Mouse (Mus musculus) kidney, adult 11 months (tissue): ENCODE results near the gene Osbpl6.

Experiments
- DNase-seq: peaks from one replicate; pipeline ENCODE4 v3.0.0; 2022

Gene Osbpl6

DNA sequence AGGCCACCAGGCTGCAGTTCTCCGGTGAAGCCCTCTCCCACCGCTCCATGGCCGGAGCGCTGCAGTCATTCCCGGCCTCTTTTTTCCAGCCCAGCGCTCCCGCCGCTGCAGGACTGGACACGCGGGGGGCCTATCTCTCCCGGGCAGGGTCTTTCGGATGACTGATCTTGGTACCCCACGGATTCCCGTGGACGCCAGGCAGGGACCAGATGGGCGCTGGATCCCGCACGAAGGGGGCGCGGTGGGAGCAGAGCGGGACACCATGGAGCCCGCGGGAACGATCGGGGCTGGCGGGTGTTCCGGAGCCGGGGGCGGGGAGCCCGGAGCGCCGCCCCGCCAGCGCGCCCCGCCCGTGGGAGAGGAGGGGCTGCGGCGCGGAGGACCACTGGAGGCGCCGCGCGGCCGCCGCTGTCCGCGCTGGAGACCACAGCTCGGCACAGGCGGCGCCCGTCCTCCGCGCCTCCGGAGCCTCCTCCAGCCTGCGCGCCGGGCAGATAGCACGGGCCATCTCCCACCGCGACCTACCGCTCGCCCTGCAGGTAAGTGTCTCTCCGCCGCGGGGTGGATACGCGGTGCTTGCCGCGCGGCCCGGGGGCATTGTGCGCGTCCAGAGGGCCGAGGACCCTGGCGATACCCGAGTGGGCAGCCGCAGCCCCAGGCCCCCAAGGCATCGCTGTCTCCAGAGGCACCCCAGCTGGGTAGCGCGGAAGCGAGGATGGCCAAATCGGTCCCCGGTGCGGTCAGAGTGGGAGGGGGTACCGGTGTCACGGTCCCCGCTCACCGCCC lies at the start of gene Osbpl6:
Gene Osbpl6 (plus strand): TSS at position 358 of the 786 bp plus-strand sequence.
- peak; percentile 74 for DNase-seq

DNA sequence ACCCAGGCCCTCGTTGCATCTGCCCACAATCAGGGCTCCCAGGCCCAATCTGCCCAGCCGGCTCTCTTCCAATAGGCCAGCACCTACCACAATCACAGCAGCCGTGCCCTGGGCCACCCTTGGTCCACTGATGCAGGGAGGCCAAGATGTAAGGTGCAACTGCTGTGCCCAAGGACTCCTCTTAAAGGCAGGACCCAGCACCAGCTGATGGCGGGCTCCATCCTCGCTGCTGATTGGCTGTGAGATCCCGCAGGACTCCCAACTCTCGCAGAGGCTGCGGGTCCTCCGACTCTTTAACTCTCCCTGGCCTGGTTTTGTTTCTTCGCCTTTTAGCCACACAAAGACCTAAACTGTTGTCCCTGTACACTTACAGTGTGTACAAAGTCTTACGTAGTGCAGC lies 46.1 kb upstream of the Osbpl6 start, which contains the start of gene Cyct:
Gene Cyct (minus strand): TSS at position 225 of the 400 bp plus-strand sequence.
- no peak for DNase-seq

DNA sequence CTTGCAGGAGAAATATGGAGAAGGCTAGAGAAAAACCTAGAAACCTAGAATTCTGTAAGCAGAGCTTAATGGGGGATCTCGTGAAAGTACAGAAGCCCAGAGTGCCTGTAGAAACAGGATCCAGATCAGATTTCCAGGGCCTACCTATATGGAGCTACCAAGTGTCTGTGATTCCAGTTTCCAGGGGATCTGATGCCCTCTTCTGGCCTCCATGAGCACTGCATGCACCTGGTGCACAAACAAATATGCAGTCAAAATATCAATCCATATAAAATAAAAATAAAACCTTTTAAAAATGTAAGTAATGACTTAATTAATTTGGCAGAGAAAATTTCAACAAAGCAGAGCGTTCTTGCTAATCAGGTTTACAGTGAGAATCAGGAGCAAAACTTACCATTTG lies 44.2 kb upstream of the Osbpl6 start:
- DNase-seq, result no peak

DNA sequence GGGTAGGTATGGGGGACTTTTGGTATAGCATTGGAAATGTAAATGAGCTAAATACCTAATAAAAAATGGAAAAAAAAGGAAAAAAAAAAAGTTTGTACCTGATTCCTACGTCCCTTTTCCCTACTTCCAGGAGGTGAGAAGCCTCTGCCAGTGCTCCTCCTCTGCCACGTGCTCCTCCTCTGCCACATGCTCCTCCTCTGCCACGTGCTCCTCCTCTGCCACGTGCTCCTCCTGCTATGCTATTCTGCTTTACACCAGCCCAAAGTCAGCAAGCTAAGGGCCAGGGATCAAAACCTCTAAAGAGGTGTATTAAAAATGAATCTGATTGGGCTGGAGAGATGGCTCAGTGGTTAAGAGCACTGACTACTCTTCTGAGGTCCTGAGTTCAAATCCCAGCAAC lies 40.5 kb upstream of the Osbpl6 start:
- no peak for DNase-seq

DNA sequence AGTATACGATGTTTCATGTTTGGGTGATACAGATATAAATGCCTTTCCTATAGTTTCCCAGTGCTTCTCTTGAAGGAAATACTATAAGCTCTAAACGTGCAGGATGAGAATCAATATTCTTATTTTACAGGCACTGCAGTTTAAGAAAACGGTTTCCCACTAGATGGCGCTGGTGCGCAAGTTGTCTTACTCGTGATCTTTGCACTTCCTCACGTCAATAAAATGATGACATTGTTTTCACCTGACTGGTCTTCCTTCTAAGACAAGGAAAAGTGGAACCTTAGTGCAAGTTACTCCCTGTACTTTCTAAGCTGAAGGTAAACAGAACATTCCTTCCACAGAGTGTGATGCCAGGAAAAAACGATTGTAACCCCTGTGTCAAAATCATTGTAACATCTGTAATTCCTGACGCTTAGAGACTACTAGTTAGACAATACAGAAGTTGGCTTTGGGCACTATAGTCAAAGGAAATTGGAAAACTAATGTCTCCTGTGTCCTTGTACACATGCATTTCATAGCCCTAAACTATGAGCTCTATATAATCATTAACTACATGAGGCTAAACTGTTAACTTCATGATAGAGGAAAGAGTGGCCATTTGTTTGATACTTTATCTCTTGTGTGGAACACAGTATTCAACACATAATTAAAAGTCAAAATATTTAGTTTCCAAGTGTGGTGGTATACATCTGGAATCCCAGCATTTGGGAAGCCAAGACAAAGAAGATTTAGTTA lies 39.0 kb upstream of the Osbpl6 start:
- peak; percentile 65 for DNase-seq

DNA sequence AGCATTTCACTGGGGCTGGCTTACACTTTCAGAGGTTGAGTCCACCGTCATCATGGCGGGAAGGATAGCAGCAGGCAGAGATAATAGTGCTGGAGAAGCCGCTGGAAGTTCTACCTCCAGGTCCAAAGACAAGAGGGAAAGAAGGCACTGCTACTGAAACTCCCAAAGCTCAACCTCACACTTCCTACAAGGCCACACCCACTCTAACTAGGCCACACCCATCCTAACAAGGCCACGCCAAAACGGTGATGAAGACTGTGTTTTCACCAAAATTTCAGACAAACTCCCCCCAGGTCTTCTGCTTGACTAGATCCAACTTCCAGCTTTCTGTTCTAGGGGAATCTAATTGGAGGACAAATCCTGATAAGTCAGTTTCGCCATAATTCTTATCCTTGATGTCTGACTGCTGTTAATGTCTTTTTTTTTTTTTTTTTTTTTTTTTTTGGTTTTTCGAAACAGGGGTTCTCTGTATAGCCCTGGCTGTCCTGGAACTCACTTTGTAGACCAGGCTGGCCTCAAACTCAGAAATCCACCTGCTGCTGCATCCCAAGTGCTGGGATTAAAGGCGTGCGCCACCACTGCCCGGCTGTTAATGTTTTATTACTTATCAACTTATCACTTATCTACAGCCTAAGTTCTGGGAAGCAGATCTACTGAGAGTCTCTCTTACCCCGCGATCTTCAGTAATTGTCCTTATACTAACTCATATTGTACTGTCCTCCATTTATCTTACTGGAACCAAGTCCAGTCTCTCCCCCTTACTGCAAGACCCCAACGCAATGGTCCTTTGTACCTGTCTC lies 37.2 kb upstream of the Osbpl6 start:
- no peak for DNase-seq

DNA sequence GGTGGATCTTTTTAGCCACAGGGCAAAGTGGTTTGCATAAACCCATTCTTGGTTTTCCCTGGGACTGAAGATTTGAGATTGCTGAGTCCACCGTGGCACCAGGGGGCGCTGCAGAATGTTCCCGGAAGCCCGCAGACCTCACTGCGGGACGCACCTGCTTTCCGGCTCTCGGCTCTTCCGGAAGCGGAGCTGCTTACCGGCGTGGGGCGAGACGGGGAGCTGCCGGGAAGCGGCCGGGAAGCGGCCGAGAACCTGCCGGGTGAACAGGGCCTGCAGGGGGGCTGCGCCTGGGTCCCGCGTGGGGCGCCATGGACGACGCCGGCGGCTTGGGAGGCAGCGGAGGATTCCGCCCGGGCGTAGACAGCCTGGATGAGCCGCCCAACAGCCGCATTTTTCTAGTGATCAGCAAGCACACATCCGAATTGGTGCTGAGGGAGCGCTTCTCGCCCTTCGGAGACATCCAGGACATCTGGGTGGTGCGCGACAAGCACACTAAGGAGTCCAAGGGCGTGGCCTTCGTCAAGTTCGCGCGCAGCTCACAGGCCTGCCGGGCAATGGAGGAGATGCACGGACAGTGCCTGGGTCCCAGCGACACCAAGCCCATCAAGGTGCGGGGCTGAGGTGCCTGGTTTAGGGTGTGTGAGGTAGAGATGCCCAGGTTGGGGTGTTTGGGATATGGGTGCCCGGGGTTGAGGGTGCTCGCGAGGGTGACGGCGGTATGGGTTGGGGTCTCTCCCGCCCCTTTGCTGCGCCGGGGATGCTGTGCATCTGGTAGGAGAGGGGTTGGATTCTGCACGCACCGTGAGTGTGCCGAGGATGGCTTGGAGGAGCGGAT lies 36.3 kb upstream of the Osbpl6 start, which contains the start of gene Rbm45:
Gene Rbm45 (plus strand): TSS at position 164 of the 835 bp plus-strand sequence.
- peak; percentile 79 for DNase-seq

DNA sequence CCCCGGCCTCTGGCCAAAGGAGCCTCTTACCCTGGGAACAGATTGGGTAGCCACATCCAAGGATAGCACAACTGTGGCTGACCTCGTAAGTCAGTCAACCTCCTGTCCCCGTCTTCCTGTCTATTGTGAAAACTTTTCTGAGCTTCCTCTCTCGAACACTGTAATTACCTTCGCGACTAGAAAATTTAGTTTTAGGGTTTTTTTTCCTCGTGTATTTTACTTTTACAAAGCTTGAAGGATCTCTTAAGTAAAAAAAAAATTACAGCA lies 35.7 kb upstream of the Osbpl6 start:
- DNase-seq, result no peak

DNA sequence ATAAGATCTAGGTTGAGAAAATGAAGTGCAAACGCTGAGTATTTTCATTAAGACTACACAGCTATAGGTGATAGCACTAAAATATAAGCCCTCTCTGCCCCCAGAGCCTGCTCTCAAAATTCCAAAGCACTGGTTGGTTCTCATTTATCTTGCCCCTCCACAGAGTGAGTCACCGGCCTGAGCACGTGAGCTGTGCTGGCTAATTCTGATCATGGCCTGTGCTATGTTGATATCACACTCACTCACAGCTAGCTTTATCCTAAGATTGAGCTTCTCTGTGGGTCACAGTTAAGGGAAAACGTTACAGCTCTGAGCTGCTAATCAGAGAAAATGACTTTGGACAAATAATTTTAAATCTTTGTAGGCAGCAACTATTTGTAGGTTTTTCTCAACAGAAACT lies 34.1 kb upstream of the Osbpl6 start:
- DNase-seq, result no peak

DNA sequence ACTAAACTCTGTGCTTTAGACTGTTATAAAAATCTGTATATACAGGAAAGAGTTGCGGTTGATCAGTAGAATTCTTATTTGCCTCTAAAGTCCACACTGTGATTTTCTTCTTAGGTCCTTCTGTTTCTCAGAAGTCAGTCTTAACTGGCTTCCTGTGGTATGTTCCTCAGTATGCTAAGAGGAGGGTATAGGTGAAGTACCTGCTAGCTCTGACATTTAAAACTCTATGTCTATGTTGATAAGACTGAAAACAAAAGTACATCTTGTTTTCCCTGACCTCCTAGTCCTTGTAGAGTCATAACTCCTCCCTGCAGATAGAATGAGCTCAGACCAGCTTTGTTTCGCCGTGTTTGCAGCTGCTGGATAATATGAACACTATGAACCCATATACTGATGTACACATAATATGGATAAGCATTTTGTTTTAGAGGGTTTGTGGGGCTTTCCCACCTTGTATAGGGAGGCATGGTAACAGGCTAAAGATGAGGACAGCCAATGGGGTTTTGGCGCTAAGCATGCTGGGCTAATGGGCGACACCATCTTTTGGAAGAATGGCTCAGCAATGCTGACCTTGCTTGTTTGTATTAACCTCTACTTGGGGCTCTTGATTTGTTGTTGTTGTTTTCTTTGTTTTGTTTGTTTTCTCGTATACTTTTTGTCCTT lies 31.6 kb upstream of the Osbpl6 start:
- DNase-seq, result no peak

DNA sequence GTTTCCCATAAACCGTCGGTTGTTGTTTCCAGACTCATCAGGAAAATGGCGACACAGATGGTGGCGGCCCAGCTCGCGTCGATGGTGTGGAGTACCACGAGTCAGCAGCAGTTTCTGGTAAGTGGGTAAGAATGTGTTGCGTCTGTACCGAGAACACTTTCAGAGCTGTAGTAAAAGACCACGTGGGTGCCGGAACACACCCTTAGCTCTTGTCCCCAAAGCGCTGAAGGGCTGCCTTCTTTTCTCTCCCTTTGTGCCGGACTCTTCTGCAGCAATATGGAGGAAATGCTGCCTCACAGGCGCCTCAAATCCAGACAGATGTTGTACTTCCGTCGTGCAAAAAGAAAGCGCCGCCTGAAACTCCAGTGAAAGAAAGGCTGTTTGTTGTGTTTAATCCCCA lies 27.7 kb upstream of the Osbpl6 start:
- DNase-seq, result no peak

DNA sequence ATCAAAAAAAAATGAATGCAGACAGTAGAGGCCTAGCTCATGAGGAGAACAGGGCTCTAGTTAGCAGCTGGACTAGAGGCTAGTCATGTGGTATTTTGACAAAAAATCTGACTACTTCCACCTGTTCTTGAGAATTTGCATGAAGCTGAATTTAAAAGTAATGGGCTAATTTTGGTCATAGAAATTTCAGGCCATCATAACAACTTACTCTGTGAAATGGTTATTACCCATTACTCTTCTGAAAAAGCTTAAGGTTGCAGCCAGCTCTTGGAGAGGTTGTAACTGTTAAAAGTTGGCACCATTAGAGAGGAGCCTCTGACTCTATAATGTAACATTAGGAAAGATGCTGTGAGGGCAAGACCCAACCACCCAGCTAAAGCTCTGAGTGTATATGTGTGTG lies 19.8 kb upstream of the Osbpl6 start:
- DNase-seq, result no peak

DNA sequence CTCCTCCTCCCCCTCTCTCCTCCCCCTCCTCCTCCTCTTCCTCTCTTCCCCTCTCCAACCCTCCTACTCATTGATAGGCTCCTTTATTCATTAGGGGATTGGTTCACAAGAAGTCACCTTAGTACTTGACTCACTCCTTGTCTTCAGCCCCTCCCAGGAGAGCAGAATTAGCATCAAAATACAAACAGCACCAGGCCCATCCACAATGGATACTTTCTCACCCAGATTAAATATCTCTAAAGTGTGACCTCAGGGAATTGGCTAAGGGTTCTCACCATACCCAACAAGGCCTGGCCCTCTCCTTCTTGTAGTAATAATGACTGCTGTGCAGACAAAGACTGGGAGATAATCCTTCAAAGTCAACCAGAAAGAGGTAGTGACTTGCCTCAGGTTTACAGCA lies 6.1 kb upstream of the Osbpl6 start:
- no peak for DNase-seq

DNA sequence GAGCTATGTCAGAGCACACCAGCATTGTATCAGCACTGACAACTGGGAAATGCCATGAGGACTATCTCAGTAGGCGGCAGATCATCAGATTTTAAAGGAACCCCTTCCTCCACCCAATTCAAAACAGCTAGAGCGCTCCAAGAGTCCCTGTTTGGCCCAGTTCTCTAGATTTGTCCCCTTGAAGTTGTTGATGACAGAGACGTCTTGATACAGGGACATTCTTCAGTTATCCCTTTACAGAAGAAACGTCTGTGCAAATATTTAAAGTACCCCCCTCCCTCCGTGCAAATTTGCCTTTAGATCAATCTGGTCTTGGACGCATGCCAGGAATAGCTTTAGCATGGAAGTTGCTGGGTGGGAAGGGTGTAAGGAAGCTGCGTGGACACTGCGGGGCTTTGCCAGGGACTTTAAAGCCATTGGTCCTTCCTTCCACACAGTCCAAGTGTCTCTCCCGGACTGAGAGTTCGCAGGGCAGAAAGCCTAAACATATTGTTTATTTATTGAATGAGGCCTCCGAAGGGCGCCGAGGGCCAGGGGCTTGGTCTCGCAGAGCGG lies 635 bp upstream of the Osbpl6 start:
- DNase-seq, result no peak

DNA sequence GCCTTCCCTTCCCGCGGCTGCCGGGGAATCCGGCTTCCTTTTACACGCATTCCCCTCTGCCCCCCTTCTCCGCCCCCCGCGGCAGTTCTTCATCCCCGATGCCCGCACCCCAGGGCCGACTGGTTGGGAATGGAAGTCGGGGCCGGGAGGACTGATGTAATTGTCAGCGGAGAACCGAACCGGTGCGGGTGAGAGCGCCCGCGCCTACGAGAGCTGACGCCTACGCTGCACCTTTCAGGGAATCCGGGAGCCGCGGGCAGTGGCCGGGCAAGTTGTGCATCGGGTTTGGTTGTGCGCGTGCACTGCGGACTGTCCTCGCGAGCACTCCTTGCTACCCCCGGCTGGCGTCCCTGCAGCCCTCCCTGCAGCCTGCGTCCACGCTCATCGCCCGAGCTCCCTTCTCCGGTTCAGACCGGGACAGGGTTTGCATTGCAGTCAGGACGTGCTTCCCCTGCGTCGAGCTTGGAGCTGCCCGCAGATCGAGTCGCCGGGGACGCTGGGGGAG lies 681 bp downstream of the Osbpl6 start:
- DNase-seq, result peak; percentile 65

DNA sequence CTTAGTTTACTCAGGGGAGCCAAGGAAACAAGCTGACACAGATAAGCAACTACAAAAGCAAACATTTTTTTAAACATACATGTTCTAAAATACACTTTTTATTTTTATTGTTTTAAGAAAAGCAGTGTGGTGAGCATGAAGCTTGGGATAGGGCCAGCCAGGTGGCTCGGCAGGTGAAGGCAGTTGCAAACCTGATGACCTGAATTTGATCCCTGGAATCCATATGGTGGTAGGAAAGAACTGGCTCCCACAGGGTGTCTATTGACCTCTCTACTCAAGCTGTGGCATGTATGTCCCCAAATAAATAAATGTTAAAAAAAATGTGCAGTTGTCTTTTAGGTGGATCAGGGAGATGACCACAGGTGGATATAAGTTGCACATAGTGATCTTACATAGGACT lies 3.2 kb downstream of the Osbpl6 start:
- no peak for DNase-seq

DNA sequence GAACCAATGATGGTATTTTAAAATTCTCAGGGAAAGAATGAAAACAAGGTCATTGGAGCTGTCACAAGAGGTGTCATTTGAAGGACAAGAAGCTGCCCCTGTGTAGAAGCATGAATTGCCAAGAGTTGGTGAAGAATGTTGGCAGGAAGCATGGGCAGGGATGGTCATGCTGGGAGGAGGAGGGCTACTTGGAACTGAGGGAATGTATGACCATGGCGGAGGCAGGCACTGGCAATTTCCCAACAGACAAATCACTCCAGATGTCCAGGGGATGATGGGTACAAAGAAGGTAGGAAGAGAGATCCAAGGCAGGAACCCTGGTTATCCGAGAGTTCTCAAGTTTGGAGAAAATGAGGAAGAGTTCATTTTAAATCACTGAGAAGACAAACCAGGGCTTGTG lies 3.7 kb downstream of the Osbpl6 start:
- DNase-seq, result no peak

DNA sequence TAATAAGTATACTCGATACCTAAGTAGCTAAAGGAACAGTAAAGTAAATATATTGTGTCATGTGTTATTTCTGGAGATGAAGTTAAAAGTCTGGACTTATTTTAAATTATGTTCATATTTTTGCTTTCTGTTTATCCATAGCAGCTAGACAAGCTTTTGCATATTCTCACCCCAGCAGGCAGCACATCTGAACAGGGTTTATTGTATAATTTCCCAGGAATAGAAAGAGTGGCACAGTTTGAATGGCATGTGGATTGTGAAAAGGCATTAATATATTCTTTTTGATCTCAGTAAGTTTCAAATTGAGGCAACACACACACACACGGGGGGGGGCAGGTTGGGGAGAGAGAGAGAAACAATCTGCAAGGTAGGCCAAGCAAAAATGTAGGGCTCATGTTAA lies 6.6 kb downstream of the Osbpl6 start:
- DNase-seq, result no peak

DNA sequence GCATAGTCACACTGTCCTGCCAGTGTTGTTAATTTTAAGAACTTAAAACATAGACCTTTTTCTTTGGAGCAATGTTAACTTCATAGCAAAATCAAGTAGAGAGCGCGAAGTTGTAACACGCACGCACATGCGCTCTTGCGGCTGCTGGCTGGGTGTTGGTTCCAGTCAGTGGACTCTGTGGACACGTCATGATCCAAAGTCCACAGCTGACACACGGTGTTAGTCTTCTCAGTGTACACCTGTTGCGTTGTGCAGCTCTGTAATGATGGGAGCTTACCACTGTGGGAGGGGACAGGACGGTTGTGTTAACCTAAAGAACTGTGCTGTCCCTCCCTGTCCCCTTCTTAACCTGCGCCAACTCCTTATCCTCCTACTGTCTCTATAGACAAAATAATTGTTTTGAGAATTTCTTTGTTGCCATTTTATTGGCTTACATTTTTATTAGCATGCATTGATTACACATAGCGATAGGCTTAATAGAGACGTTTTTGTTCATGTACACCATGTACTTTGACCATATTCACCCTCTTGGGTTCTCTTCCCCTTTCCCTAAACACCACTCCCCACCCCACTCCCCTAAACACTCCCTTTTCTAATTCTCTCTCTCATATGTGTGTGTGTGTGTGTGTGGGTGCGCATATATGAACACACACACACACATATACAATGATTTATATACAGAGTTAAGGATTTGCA lies 11.3 kb downstream of the Osbpl6 start:
- peak; percentile 47 for DNase-seq

DNA sequence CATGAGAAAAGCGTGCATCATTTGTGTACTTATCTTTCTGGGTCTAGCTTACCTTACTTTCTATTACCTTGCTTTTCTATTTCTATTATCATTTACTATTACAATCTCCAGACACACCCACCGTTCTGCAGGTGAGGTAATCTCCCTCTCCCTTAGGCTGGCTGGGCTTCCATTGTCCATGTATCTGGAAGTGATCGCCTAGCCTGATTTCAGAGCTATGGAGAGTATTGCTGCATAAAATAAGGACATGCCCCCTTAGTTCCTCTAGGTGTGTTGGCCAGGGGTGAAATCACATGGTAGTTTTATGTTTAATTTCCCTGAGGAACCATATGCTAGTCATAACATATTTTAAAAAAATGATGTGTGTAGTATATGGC lies 11.8 kb downstream of the Osbpl6 start:
- no peak for DNase-seq

DNA sequence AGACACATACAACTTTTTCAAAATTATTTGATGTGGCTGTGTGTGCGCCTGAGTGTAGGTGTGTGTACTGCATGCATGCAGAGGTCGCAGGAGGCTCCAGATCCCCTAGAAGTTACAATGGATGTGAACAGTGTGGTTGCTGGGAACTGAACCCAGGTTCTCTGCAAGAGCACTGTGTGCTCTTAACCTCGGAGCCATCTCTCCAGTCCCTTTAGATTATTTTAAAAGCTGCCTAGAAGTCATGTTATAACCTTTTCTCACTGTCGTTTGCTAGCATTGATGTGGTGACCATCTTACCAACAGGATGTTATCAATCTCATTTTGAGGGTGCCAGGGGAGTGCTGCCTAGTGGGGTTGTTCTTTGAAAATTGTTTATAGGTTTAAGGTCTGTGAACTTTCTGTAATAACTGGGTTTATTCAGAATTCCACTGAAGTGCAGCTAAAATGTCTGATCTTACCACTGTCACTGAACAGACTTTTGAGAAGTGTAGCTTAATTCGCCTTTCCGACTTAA lies 15.2 kb downstream of the Osbpl6 start:
- no peak for DNase-seq
